Mouse (Mus musculus): ENCODE data around the gene Lrrc49. TPM values are rescaled to one million over a fixed set of nuclear protein-coding genes. Genes with fewer than 3 reads are reported as not detected.

Gene Lrrc49
- total RNA-seq, 2 experiments from 2014 or later: 4.4 to 6.8 TPM

DNA sequence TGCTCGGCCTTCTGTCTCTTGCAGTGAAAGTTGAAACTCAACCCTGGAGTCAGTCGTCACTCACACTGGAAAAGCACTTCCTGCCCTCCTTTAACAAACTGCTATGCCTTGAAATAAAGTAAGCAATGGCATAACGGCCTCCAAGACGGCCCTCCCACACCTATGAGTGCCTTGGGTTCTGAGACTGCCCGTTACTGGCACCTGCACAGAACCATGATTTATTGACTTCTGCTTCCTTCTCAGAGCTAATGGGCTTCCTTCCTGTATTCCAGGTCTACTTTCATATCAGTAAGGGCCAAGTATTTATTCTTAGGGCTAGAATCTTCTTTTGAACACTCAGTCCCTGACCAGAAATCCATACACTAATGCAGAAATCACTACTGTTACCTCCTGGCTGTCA is 9.0 kb downstream of the Lrrc49 start:
- ATAC-seq (replicated peaks; ENCODE audit: poor library complexity): no peak

DNA sequence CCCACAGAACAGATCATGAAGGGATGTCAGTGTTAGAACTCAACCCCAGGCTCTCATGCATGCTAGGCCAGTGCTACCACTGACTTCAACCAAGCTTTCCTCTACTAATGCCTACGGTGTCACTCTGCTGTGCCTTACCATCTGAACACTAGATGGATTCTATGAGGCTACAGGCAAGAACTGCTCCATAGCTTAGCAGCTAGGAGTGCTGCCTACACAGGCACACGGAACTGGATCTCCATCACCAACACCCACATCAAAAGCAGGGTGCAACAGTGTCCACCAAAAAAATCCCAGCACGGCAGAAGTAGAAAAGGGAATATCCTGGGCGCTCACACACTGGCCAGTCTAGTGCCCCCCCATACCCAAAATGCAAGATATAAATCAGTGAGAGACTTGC is 11.5 kb downstream of the Lrrc49 start:
- ATAC-seq (replicated peaks; ENCODE audit: poor library complexity): no peak

DNA sequence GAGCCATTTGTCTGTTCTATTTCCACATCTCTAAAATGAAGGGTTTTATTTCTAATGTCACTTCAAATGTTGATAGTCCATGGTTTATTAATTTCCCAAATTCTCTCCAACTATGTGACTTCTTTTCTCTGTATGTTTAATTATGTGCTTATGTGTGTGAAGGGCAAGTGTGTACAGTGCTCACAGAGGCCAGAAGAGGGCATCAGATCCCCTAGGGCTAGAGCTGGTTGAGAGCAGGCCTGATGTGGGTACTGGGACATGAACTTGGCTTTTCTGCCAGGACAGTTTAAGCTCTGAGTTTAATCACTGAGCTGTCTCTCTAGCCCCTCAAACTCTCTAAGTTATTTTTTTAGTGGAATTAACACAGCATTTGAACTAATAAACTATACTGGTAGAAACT is 13.2 kb downstream of the Lrrc49 start:
- no peak for ATAC-seq (replicated peaks; ENCODE audit: poor library complexity)

DNA sequence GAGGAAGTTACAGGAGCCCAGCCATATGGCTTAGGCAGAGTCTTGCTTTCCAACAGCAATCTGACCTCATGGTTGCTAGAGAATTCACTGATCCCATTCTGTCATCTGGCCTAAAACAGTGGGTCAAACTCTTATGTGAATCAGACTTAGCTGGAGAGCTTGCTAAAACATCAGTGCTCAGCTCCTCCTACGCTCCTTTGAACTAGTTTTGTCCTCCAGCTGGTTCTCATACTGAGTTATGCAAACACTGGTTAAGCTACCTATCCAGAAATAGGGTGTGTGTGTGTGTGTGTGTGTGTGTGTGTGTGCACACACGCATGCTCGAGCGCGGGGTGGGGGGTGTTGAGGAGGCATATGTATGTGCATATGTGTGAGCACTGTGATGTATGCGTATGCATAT is 15.4 kb downstream of the Lrrc49 start:
- ATAC-seq (replicated peaks; ENCODE audit: poor library complexity): no peak

DNA sequence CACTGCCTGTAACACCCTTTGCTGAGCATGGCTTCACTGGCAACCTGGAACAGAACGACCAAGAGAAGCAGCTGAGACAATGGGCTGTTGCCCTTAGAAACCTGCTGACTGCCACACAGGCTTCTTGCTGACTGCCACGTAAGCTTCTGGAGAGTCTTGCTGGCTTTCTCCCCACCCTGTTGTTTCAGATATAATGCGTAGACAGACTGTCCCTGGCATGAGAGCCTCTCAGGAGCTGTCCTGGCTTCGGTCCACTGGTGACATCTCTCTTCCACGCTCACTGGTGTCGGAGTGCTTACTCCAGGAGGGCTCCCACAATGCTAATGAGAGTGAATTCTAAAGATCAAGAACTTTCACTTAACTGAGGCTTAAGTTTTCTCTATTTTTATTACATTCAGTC is 19.1 kb downstream of the Lrrc49 start:
- ATAC-seq (replicated peaks; ENCODE audit: poor library complexity): no peak

DNA sequence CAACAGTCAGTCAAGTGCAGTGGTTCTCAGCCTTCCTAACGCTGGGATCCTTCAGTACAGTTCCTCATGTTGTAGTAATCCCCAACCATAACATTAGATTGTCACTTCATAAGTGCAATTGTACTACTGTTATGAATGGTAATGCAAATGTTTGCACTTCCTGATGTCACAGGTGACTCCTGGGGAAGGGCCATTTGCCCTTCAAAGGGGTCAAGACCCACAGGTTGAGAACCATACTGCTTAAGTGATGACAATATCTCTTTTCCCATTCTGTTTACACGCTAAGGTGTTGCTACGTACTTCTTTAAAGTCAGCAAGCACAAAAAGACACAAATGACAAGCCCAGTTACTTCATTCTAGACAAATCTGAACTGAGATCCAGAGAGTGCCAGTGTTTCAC is 22.4 kb downstream of the Lrrc49 start:
- ATAC-seq (replicated peaks; ENCODE audit: poor library complexity): no peak

DNA sequence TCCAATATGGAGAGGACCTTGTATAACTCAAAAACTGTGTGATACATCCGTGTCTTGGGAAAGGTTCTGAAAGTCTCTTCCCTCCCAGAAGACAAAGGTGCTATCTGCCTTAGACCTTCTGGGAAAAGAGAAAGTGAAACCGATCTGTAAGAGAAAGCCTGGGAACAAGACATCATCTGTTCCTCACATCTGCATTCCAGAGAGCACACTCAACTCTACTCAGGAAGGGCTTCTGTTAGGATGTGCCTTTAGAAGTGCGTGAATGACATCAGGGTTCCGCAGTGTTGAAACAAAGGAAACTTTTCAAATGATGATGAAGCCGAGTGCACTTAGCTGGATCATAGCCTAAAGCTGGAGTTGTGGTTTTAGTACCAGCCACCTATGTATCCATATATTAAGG is 23.1 kb downstream of the Lrrc49 start:
- ATAC-seq (replicated peaks; ENCODE audit: poor library complexity): no peak

DNA sequence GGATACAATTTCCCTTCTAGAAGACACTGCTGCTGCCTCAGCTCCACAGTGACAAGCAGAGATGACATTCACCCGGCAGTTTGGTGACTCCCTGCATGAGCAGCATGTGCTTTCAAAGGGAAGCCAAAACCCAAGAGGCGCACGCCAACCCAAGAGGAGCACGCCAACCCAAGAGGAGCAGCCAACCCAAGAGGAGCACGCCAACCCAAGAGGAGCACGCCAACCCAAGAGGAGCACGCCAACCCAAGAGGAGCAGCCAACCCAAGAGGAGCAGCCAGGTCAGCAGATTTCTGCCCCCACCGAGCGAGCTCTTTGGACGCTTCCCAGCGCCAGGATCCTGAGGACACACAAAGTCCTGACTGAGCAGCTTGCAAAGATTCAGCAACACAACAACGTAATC is 23.6 kb downstream of the Lrrc49 start:
- no peak for ATAC-seq (replicated peaks; ENCODE audit: poor library complexity)

DNA sequence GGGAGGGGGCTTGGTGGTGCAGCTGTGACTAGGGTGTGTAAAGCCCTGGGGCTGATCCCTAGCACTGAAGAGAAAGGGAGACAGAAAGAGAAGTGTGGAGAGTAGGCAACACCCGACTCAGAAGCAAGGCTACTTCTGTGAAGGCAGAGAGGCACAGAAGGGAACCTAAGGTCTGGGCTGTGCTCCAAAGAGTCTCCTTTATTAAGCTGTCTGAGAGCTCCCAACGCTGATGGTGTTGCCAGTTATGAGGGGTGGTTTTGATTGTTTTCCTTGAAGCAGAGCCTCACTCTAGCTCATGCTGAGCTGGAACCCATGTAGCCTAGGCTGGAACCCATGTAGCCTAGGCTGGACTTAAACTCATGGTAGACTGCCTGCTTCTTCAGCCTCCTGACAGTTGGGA is 25.0 kb downstream of the Lrrc49 start:
- ATAC-seq (replicated peaks; ENCODE audit: poor library complexity): no peak

DNA sequence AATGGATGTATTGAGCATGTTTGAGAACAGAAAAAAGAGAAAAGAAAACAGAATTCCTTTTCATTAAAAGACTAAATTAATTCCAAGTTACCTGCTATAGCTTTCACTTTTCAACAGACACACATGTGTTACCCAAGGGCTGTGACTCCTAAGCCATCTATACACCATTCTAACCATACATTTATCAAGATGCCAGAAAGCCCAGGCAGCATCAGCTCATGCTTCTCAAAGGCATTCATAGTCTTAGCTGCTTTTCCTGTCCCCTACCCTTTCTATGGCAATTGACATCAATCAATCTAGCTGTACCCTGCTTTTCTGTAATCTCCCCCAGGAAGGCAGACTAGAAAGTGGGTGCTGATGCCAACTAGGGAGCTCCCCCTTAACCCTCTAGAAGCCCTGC is 34.4 kb downstream of the Lrrc49 start:
- no peak for ATAC-seq (replicated peaks; ENCODE audit: poor library complexity)

DNA sequence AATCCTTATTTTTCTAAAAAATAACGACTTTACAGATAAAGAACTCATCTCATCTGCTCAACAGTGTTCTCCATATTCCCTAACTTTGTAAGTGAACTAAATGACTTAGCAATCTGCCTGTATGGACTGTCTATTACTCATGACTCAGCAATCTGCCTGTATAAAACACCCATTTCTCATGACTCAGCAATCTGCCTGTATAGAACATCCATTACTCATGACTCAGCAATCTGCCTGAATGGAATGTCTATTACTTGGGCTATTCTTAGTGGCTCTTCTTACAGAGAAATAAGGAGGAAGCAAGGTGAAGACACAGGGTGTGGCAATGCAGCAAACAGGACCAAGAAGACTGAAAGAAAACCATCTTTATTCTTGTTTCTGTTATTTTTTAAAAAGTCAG is 34.8 kb downstream of the Lrrc49 start:
- peak; percentile 37 for ATAC-seq (replicated peaks; ENCODE audit: poor library complexity)

DNA sequence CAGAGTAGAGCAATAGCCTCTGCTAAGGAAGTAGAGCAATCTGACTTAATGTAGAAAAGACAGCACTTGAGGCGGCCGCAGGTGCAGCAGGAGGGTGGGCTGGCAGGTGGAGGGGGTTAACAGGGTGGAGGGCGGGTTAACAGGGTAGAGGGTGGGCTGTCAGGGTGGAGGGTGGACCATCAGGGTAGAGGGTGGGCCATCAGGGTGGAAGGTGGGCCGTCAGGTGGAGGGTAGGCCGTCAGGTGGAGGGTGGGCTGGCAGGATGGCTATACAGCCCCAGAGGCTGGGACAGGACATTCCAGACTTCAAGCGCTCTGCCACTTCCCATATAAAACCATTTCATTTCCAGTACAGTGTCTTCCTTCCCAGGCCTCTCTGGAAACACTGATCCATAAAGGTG is 37.7 kb downstream of the Lrrc49 start:
- no peak for ATAC-seq (replicated peaks; ENCODE audit: poor library complexity)

DNA sequence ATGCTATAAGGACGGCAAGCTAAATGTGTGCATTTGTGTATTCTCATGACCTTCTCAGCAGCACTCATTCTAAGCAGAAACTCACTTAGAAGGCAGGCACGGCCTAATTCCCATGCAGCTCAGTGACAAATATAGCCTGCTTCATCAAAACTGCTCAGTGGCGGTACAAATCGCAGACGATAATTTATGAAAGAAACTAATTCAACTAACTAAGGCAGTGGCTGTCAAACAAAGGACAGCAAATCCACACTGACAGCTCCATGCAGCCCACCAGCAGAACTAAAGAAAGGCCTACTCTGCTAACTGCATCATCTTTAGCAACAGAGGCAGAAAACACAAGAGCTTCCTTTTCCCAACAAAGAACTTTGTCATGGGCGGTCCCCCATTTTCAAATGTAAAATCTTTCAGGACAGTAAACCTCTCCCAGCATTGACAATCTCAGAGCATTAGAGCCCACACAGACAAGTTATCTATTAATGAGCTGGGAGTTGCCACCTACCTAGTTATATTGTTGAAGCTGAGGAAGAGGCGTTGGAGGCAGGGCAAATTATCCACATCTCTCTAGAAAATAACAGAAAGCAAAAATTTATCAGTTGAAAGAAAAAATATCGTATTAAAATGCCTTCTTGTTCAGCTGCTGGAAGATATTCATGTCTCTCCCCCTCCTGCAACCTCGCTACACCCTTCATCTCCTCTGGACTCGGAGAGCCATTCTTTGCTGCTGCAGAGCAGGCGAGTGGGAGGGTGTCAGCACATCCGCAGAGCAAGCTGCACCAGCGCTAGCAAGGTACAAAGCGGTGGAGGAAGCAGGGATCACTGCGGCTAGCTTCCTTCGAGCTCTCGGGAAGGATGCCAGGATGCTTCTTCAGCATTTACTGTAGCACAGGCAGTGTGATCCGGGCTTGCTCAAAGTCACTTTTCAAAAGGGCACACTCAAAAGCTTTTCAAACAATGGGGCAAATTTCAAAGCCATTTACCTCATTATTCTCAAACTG is 38.7 kb downstream of the Lrrc49 start:
- ATAC-seq (replicated peaks; ENCODE audit: poor library complexity): no peak

DNA sequence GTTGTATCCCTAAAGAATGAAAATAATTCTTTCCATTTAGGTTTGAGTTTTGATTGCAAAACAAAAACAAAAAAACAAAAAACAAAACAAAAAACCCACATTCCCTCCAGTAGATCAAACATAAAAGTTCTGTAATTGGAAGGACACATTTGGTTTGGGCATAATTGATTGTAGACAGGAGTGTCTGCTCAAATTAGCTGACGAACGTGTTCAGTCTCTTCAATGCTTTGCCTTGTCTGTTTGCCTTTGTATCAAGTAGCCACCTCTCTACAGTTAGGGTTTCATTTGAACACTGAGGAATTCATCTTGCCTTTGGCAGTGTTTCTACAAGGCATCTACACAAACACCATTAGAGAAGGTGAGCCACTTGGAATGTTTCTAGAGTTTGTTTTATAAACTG is 54.4 kb downstream of the Lrrc49 start:
- no peak for ATAC-seq (replicated peaks; ENCODE audit: poor library complexity)

DNA sequence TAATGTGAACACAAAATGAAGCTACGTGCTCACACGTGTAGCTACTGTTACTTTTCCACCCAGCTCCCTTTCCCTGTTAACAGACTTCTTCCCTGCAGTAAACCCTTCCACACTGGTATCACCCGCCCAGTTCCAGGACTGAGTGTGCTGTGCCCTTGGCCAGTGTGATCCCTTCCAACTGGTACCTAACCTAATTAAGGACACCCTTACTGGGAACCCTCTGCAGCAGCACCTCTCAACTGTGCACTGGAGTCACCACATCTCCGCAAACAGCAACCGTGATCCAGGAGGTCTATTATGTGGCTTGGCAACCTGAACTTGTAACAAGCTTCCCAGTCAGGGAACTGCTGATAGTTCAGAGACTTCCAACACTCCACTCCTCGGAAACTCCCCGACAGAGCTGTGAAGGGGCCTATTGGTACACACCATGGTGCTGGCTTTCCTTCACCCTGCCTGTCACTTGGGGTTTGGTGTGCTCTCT is 61.6 kb downstream of the Lrrc49 start:
- no peak for ATAC-seq (replicated peaks; ENCODE audit: poor library complexity)

DNA sequence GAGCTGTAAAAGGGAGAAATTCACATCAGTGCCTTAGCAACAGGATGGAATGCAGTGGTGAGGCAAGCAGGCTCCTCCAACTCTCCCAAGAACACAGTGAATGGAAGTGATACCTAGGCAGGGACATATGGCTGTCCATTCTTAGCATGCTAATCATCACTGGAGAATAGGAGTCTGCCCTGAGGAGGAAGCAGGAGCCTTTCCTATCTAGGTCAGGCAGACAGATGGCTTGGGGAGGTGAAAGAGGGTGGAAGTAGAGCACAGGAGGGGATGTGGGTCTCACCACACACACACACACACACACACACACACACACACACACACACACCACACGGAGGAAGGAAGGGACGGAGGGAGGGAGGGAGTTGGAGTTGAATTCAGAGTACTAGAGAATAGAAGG is 62.1 kb downstream of the Lrrc49 start:
- 0 out of 2 replicates have a peak, but pooled peaks have one; percentile 11 for ATAC-seq (replicated peaks; ENCODE audit: poor library complexity)

DNA sequence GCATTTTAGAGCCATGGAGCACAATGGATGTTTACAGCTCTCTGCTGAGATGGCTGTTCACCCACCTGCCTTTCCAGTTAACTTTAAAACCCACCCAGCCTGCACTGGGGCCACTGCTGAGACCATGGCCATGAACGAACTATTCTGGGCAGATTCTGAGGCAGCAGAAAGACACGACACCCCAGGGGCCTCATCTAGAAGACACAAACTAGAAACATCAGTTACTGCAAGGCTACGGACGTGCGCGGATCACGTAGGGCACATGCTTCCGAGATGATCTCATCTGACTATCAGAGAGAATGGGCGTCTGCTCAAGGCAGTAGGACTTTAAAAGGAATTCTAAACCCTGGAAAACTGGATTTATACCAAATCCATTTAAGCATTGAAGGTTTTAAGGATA is 71.0 kb downstream of the Lrrc49 start:
- no peak for ATAC-seq (replicated peaks; ENCODE audit: poor library complexity)

DNA sequence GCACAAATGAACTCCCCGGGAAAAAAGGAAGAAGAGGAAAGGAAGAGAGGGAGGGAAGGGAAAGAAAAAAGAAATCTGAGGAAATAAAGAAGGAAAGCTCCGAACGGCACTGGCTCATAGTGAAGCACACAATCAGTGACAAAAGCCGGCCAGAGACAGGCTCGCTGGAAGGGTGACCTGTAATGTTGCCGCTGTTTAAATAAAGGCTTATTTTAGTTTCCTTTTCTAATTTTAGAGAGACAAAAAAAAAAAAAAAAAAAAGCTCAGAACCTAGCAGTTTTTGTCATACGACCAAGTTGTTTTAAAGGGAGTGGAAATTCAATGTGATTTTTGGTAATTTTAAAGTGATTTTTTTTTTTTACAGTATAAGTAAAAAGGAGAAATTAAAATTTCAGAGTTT is 71.6 kb downstream of the Lrrc49 start:
- ATAC-seq (replicated peaks; ENCODE audit: poor library complexity): no peak

DNA sequence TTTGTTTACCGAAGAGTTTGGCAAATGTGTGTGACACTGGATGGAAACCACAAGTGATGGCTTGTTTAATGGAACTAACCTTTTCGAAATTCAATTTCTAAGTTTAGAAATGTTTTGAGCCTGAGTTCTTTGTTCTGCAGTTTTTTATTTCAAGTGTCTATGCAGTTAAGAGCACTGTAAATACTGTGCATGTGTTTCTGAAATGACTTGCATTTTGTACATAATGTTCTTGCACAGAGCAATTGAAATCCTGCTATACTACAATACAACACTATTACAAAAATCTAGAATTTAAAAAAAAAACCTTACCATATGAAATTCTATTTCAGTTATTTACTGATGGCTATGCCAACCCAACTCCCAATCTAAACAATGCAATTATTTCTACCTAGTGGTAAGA is 75.7 kb downstream of the Lrrc49 start:
- ATAC-seq (replicated peaks; ENCODE audit: poor library complexity): no peak

DNA sequence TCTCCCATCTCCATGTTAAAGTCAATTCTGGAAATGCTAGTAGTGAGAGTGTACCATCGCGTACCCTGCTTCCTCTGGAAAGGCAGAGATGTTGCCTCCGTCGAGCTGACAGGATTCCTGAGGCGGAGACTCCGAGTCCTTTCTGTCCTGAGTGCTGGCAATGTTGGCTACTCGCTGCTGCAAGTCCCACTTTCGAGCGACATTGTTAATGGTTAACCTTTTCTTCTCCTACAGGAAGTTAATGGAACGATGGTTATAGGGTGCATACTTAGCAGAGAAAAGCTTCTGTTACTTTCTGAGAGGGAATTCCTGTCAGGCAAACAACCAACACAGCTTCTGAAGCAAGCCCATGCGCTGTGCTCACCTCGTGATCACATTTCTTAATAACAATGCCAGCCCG is 77.8 kb downstream of the Lrrc49 start:
- no peak for ATAC-seq (replicated peaks; ENCODE audit: poor library complexity)

DNA sequence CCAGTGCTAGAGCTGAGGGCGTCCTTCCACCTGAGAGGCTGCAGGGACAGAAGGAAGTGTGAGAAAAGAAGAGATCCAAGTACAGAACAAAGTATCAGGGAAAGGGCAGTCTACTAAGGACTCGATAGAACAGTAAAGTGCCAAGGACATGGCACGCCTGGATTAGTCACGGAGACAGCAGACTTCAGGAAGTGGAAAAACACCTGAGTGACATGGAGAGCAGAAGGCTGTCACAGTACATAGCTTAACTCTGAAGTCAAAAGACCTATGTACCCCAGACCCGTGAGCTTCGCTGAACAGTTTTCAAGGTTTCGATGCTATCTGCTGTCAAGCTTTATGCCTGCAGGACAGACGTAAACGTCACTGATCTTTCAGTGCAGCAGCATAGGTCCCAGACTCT is 79.1 kb downstream of the Lrrc49 start:
- no peak for ATAC-seq (replicated peaks; ENCODE audit: poor library complexity)

DNA sequence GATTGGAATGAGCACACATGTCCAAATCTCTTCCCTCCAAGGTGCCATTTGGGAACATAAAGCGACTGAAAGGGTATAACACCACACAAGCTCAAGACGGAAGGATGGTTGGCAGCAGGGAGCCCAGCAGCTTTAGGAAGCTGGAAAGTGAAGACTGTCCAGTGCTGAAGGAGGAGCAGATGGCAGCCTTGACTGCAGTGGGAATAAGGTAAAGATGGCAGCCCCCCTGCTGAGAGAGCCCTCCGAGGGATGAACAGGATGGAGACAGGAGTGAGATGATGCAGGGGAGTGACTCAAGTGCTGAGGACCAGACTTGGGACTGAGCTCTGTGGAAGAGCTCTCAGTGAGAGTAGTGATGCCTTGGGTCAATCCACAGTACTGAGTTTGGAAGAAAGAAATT is 79.9 kb downstream of the Lrrc49 start:
- ATAC-seq (replicated peaks; ENCODE audit: poor library complexity): no peak

DNA sequence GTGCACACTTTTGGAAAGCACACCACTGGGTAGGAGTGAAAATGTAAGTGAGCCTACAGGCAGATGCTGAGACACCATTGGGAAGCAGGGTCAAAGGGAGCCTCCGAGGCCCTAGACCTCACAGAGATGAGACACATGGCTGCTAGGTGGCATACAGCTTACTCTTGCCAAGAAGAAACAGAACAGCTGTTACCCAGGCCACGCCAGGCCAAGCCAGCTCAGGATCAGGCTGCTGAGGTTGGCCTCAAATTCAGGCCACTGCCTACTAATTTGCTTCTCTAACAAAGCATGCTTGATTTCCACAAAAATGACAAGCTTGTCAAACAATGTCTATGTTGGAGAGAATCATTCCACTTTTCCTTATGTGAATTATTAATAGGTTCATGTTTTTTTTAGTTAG is 83.0 kb downstream of the Lrrc49 start:
- ATAC-seq (replicated peaks; ENCODE audit: poor library complexity): no peak
